Mouse (Mus musculus) heart, postnatal 10 days (tissue): Measurements from ENCODE around the gene Hapln1. TPM values are rescaled to one million over a fixed set of nuclear protein-coding genes. Genes with fewer than 3 reads are reported as not detected.

Source experiments
- DNase-seq, 2 experiments: peaks; one replicate each; pipeline ENCODE4 v3.0.0; 2021
- intact Hi-C: fragments of 180-260 bp; cut with DNase I; formaldehyde crosslinking; loops from one replicate; pipeline ENCODE4 v1.15.1; 2025
- total RNA-seq, 2 experiments: library from RNA; stranded (reverse); gene quantifications; 2 replicates each; pipeline ENCODE4 v1.2.3; 2021

The Hapln1 gene
- total RNA-seq, 2 experiments from 2014 or later: 0.74 to 1.2 TPM

DNA sequence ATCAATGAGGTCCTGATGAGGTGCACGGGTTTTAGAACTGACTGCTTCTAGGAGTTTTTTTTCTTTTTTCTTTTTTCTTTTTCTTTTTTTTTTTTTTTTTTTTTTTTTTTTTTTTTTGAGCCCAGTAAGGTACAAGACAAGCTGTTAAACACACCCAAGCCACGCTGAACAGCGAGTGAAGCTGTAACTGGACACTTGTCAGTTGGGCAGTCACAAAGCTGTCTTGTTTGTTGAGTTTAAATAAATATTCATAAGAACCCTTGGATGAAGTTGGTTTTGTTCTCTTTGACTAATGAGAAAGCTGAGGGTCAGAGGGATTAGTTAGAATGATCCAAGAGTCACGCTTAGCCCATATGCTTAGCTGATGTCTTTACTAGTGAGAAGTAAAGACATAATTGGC is 55.5 kb downstream of the Hapln1 start:
- intact Hi-C loops: no loop called here

GRCm38 (mm10) chr13:89597354-89597753 is 57.8 kb downstream of the Hapln1 start:
- no peak for DNase-seq

More for the DNA sequence above, 55.5 kb downstream of the Hapln1 start:
- DNase-seq: no peak

GRCm38 (mm10) chr13:89600466-89600865 is 60.9 kb downstream of the Hapln1 start:
- intact Hi-C loops: no loop called here
- peak in 1 of 2 experiments; percentile 1 for DNase-seq

More at GRCm38 (mm10) chr13:89597354-89597753, 57.8 kb downstream of the Hapln1 start:
- intact Hi-C loops: no loop called here

DNA sequence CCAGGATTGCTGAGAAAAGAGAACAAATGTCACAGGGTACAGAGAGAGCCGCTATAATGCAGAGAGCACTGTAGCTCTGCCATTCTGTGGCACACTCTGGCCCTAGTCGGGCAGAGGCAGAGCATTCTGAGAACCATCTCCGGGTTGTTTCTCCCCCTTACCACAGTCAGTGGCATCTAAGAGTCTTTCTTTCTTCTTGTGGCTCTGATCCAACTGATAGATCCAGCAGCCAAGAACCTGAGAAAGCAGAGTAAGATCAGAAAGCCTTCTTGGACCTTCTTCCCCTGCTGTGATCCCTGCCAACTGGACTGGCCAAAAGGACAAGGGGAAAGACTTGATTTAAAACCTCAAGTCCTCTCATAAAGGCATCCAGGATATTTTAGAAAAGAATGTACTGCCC is 63.7 kb downstream of the Hapln1 start:
- intact Hi-C loops: no loop called here
- DNase-seq: no peak

DNA sequence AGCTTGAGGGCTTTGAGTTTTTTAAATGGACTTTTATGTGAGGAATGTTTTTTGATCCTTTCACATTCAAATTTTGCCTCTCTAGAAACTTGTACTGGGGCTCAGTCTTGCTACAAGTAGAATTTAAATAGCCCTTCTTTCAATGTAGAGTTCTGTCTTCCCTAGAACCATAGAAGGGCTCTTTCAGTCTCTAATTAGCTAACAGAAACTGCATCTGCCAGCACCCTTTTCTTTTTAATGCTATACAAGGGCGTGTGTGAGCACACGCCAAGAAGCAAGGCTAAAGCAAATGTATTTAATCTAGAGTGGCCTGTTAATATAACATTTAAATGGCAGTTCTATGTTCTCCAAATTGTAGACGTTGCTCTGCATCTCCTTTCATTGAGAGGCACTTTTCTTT is 67.8 kb downstream of the Hapln1 start:
- no peak for DNase-seq
- intact Hi-C loops: no loop called here

DNA sequence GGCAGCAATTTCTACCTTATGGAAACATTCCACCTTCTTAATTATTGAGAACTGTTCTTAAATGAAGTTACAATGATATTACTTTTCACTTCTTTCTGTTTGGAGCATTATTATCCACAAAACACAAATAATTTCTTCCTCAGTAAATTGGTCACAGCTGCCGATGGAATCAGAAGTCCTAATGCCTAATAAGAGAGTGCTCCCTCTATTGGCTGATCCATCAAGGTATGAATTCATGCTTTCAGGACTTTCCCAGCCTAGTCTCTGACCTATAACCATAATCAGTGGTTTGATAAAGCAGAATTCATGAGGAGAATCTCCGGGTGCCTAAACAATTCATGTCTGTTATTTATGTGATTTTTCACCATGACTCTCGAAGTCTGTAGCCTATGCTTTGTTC is 79.5 kb downstream of the Hapln1 start:
- DNase-seq: no peak
- intact Hi-C loops: no loop called here

DNA sequence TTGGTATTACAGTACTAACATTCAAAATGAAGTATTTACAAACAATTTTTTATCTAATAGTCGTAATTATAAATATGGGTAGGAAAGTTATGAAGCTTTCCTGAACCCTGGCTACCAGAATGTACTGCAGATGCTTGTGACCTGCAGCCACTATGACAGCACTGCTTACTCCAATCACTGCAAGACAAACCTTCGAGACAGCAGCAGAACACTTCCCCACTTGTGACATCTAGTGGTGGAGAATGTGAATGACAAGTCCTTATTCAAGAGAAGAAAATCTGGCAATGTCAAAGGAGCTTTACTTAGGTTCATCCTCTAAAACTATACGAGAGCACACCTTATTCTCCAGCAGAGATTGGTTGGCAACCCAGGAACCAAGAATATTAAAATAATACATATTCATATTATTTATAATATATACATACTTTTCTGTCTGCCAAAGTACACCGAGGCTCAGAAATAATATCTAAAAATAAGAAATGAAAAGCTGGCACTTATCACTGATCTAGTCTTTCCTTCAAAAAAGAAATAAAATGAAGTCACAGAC is 94.6 kb downstream of the Hapln1 start:
- peak; percentile 28 to 55 for DNase-seq
- intact Hi-C loops: no loop called here

DNA sequence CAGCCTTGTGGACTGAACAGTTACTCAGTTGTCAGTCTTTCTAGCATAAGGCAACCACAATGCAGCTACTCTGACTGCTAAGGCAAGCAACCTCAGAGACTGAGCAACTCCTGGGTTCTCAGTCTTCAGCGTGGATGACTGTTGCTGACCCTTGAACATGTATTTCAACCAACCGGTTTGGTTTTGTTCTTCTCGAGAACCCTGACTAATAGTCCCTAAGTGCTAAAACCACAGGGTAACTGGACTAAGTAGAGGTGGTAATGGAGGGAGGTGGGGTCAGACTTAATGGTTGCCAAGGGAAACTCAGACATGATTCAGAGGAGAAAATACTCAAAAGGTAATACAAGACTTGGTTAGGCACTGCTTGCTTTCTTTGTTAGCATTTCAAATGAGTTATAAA is 97.4 kb downstream of the Hapln1 start:
- DNase-seq: no peak
- intact Hi-C loops: no loop called here

GRCm38 (mm10) chr13:89645589-89645988 is 106.0 kb downstream of the Hapln1 start:
- intact Hi-C loops: no loop called here
- DNase-seq: no peak

GRCm38 (mm10) chr13:89652773-89653172 is 113.2 kb downstream of the Hapln1 start:
- intact Hi-C loops: no loop called here
- no peak for DNase-seq

DNA sequence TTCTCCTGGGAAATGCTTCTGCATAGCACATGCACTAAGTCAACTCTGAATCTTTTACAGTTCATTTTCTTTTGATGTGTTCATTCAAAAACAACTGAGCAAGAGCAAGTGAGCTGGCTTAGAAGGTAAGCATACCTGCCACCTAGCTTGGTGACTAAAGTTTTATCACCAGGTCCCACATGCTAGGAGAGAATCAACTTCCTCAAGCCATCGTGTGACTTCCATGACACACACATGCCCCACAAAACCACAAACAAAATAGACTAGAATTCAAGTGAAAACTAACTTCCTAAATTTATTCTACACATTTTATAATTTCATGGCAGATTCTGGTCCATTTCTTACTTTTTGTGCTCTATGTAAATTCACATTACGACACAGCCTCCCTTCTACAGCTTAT is 113.7 kb downstream of the Hapln1 start:
- DNase-seq: no peak
- intact Hi-C loops: no loop called here

DNA sequence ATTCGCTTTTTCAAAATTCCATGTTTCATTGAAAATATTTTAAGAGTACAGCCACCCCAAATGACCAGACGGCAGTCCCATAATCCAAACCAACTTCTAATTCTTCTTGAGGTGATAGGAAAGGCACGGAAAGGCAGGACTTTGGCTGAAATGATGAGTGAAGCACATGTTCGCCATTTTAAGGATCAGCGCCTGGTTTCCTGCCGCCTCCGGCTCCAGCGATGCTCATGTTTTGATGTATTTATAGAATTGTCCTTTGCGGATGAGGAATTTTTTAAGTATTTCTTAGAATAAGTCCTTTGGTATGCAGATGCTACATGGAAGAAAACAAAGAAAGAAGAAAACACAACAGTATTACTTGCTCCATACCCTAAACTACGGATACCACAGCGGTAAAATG is 117.5 kb downstream of the Hapln1 start:
- intact Hi-C loops: no loop called here
- no peak for DNase-seq

Other genes with a start within 250 kb of the Hapln1 start
- gene Vcan, start 202.7 kb downstream of the Hapln1 start, total RNA-seq: 10 to 100 TPM; 51.5 to 53.2 TPM